ENCODE assay signal across 12 mouse cellular contexts in genomic region chr10:11080013-11080724, GRCm38 (mm10). TPM values are rescaled to one million over a fixed set of nuclear protein-coding genes. Genes with fewer than 3 reads are reported as not detected.
A peak's percentile ranks its signal among the peaks of the same experiment; 100 is the strongest.
DNase-seq lines count a peak whose midpoint lies in the region; ATAC-seq and TF ChIP-seq lines count a peak whose summit lies in the region.
"Had no signal": no experiment of that assay in that cellular context is flagged by ENCODE, and none has a peak within 500 bp of the region (broad histone marks: within the 10 kb centered on the region; RNA-seq: fewer than 3 reads in every experiment).

No protein-coding gene starts in this region.

- WGBS in embryonic facial prominence, embryonic 13.5 days = 12% methylated on average over 33 of the region's 33 CpGs
- 10% methylated on average over 33 of the region's 33 CpGs for WGBS in limb, embryonic 10.5 days

- ATAC-seq in embryonic facial prominence, embryonic 13.5 days (ENCODE audit: insufficient number of reproducible peaks, insufficient read depth, low FRiP score, low TSS enrichment, low read depth) = no peak
- no peak for ATAC-seq in megakaryocyte-erythroid progenitor cell, adult 5-6 weeks (replicated peaks; ENCODE audit: low FRiP score, low TSS enrichment, poor library complexity, severe bottlenecking)

- TF ChIP-seq CTCF in left cerebral cortex, adult 2 months (IDR thresholded peaks at IDR 0.05) = no peak

- H3K4me3 ChIP-seq in left cerebral cortex, adult 2 months = peak overlapping the region; percentile 61
- peak overlapping the region; percentile 1; the same call in 1 of the 2 replicates for H3K4me3 ChIP-seq in embryonic facial prominence, embryonic 13.5 days
- H3K4me3 ChIP-seq in limb, embryonic 10.5 days = no peak overlapping the region
- H3K4me3 ChIP-seq: limb, embryonic 12.5 days had no signal

- no peaks in the 10 kb centered on the region for H3K4me1 ChIP-seq in embryonic facial prominence, embryonic 13.5 days
- H3K4me1 ChIP-seq in limb, embryonic 10.5 days = no peaks in the 10 kb centered on the region
- H3K4me1 ChIP-seq: limb, embryonic 12.5 days had no signal

- H3K4me2 ChIP-seq in embryonic facial prominence, embryonic 13.5 days = no peak overlapping the region
- H3K4me2 ChIP-seq: limb, embryonic 12.5 days had no signal

- H3K9ac ChIP-seq in embryonic facial prominence, embryonic 13.5 days = no peak overlapping the region
- H3K9ac ChIP-seq: limb, embryonic 12.5 days had no signal

- intact Hi-C loops in left cerebral cortex, adult 2 months (cut with DNase I) = loop anchor here (5.0 kb wide), 4 partner anchors 163 to 673 kb away; partner anchors contain the start of gene Rab32

- peak; percentile 24 to 27 for DNase-seq in left cerebral cortex, adult 2 months (ENCODE audit: extremely low spot score in 1 of 2, low spot score in 2 of 2)
- DNase-seq in left cerebral cortex, adult 9 months (ENCODE audit: low spot score in 2 of 2) = no peak
- peak; percentile 32 for DNase-seq in limb, embryonic 10.5 days (ENCODE audit: low spot score)
- peak; percentile 36 for DNase-seq in right cerebral cortex, postnatal 25 days
- DNase-seq in c-Kit-positive CD71-positive TER-119-positive erythroid progenitor cells, embryonic 14.5 days (ENCODE audit: low spot score) = no peak
- no peak for DNase-seq in urinary bladder, adult 2 months (ENCODE audit: low spot score)
- DNase-seq: adrenal gland, postnatal 10 days; heart, postnatal 10 days had no signal

- H3K36me3 ChIP-seq in embryonic facial prominence, embryonic 13.5 days = no peaks in the 10 kb centered on the region
- no peaks in the 10 kb centered on the region for H3K36me3 ChIP-seq in limb, embryonic 10.5 days
- H3K36me3 ChIP-seq: limb, embryonic 12.5 days had no signal

- no peaks in the 10 kb centered on the region for H3K9me3 ChIP-seq in embryonic facial prominence, embryonic 13.5 days
- no peaks in the 10 kb centered on the region for H3K9me3 ChIP-seq in limb, embryonic 10.5 days (replicated peaks)

- peak overlapping the region; percentile 42; the same call in 1 of the 2 replicates for H3K27ac ChIP-seq in left cerebral cortex, adult 2 months
- H3K27ac ChIP-seq in embryonic facial prominence, embryonic 13.5 days = no peak overlapping the region
- no peak overlapping the region for H3K27ac ChIP-seq in limb, embryonic 10.5 days
- H3K27ac ChIP-seq: limb, embryonic 12.5 days; macrophage had no signal

- H3K27me3 ChIP-seq in embryonic facial prominence, embryonic 13.5 days = peaks cover 48% of the 10 kb centered on the region
- peaks cover 46% of the 10 kb centered on the region for H3K27me3 ChIP-seq in limb, embryonic 10.5 days (ENCODE audit: low read depth, poor library complexity, severe bottlenecking)

RNA-seq across cellular contexts. Expression of gene Grm1, which starts 2.0 kb away (rescaled TPM):
- total RNA-seq in left cerebral cortex, adult 2 months (2021) = 10 to 100 TPM; 42.5 to 44.5 TPM
- polyA plus RNA-seq in embryonic facial prominence, embryonic 13.5 days (2015; fragmentation: Nextera tagmentation; extraction: Ambion mirVana) = 0.13 TPM in 1 of 2 replicates, not detected in the other
- not detected in 2 replicates for polyA plus RNA-seq in limb, embryonic 10.5 days (2016; fragmentation: Nextera tagmentation; extraction: Ambion mirVana)
- not detected in 2 replicates for total RNA-seq in megakaryocyte-erythroid progenitor cell, adult 5-6 weeks (2014; fragmentation: Nextera tagmentation)
- total RNA-seq in megakaryocyte-erythroid progenitor cell, adult 5-6 weeks (2017) = not detected in 2 replicates
- not detected in 2 replicates for polyA plus RNA-seq in urinary bladder, adult 2 months (2012; rRNA removed)
- total RNA-seq: adrenal gland, postnatal 10 days had no signal
- polyA plus RNA-seq: macrophage had no signal

Comparison
In these comparisons a context has a peak if more than half of its experiments do, and no peak if none do; other contexts are left out.
1. DNase-seq: peak in left cerebral cortex, adult 2 months (2 of 2), limb, embryonic 10.5 days (single experiment) and right cerebral cortex, postnatal 25 days (single experiment); none in left cerebral cortex, adult 9 months (0 of 2), c-Kit-positive CD71-positive TER-119-positive erythroid progenitor cells, embryonic 14.5 days (single experiment) and urinary bladder, adult 2 months (single experiment).